Mouse (Mus musculus) gonadal fat pad, adult 2 months (tissue): ENCODE results near the gene Gm4070. TPM values are rescaled to one million over a fixed set of nuclear protein-coding genes. Genes with fewer than 3 reads are reported as not detected.
"Not testable (repeated sequence)": the region's sequence is repeated elsewhere in the genome, so short reads cannot be mapped to it uniquely, and the experiment has no call there.

Source experiments
- DNase-seq: peaks from one replicate; pipeline ENCODE4 v3.0.0-alpha.2; 2012; ENCODE audit warnings: low read depth
- polyA plus RNA-seq: library from polyadenylated mRNA; depleted of rRNA; stranded (reverse); fragments of >200 nt; gene quantifications from 2 replicates; pipeline ENCODE4 v1.2.3, GENCODE M21; 2012; rRNA removed

Gene Gm4070
- 5.2 and 5.4 TPM in 2 replicates for polyA plus RNA-seq

- not testable (repeated sequence) for DNase-seq
Measured at GRCm38 (mm10) chr7:105953812-105954211, at the start of gene Gm4070. TSS of gene Gm4070 (minus strand) at chr7:105953967.

DNA sequence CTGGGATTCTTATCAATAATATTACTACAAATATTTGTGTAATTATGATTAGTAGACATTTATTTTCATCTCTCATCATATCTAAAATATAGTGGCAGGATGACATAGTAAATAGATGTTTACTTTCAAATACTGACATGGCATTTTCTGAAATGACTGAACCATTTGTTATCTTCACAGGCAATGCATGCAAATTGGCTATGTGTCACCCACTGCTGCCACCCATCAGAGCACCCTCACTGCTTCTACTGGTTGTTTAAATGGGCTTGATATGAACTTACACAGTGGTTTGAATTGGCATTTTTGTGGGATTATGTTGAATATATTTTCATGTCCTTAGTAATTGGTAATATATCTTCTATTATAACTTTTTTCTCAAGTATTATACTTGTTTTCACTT lies 773 bp upstream of the Gm4070 start:
- DNase-seq, result not testable (repeated sequence)

DNA sequence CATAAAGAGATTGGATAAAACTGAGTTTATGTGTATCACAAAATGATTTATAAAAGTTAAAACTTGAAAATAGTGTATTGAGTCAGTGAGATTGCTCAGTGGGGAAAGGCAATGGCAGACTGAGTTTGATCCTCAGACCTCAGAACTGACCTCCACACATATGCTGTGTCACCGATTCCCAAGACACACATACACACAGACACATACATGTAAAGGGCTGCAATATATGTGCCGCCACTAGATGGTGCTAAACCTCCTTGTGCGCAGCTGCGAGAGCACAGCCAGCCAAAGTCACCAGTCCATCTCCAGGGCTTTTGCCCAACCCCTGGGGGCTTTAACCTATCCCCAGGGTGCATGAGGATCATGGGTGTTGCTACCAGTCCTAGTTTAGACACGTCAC lies 1.4 kb downstream of the Gm4070 start:
- not testable (repeated sequence) for DNase-seq

DNA sequence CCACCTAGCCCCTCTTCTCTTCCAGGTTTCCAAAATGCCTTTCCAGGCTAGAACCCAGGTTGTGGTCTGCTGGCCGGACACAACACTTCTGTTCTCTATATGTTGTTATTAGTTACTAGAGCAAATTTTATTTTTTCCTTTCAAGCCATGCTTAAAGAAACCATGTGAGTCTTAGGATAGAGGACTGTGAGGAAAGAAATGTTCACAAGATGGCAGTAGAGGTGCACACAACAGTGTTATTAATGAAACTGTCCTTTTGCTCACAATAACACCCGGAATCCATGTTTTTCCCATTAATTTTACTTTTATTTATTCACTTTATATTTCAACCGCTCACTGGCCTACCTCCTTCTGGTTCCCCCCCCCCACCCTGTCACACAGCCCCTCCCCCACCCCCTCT lies 8.5 kb downstream of the Gm4070 start:
- DNase-seq, result not testable (repeated sequence)

GRCm38 (mm10) chr7:105932132-105932531 lies 21.6 kb downstream of the Gm4070 start:
- DNase-seq, result not testable (repeated sequence)

DNA sequence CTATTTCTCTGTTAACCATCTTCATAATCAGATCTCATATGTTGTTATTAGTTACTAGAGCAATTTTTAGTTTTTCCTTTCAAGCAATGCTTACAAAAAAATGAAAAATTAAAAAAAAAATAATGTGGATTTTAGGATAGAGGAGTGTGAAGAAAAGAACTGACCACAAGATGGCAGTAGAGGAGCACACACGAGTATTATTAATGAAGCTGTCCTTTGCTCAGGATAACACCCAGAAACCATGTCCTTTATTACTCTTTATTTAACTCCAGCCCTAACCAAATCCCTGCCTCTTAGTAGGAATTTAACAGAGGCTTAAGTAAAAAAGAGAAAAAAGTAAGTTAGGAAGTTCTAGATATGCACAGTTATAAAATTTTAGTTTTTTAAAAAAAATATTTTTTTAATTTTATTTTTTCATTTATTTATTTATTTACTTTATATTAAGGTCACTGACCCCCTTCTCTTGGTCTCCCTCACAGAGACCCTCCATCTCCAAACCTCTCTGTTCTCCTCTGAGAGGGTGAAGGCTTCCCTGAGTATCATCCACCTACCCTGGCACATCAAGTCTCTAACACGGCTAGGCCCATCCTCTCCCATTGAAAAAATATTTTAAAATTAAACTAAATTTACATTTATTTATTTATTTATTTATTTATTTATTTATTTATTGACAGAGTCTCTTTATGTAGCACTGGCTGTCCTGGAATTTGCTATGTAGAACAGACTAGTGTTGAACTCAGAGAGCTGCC lies 70.0 kb downstream of the Gm4070 start:
- not testable (repeated sequence) for DNase-seq

- not testable (repeated sequence) for DNase-seq
Measured at GRCm38 (mm10) chr7:105879717-105880484, 73.9 kb downstream of the Gm4070 start.

DNA sequence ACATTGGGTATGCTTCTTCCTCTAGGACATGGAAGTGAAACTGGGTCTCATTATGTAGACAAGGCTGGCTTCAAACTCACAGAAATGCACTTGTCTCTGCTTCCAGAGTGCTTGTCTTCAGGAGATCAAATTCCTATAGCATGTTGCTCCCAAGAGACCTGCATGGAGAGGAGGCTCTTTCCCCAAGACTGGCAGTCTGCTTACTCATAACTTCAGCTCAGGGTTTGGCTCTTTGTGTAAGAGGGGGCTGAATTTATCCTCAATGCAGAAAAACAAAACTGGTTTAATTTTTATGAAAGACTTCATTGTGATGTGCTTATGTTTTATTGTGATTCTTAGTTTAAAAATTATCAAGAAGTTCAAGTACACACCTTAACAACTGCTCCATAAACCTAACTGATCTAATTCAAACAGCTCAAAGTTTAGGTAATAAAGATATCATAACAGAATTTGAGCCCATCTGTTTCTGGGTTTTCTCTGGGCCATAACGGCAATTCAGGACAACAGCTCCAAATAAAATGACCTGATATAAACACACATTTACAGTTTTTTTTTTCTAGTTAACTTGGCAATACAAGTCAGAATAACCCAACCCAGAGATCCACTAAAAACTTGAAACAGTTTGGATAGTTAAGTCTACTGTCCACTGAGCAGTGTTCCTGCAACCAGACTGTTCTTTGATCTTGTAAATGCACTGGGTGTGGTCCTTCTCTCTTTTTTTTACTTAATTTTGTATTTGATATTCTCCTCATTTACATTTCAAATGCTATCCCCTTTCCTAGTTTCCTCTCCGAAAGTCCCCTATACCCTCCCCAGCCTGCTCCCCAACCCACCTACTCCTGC lies 97.8 kb downstream of the Gm4070 start:
- not testable (repeated sequence) for DNase-seq

Other genes with a start within 250 kb of the Gm4070 start
- gene Ilk, start 217.4 kb downstream of the Gm4070 start, polyA plus RNA-seq, result 233 and 256 TPM in 2 replicates
- gene Rrp8, start 216.6 kb downstream of the Gm4070 start, polyA plus RNA-seq, result 13.1 and 14.3 TPM in 2 replicates
- gene Taf10, start 209.6 kb downstream of the Gm4070 start, polyA plus RNA-seq, result 426 and 440 TPM in 2 replicates
- gene Tpp1, start 201.7 kb downstream of the Gm4070 start, polyA plus RNA-seq, result 122 and 170 TPM in 2 replicates
- 5.8 and 7.3 TPM in 2 replicates for gene Dchs1, start 166.3 kb downstream of the Gm4070 start, polyA plus RNA-seq
- 306 and 351 TPM in 2 replicates for gene Mrpl17, start 142.9 kb downstream of the Gm4070 start, polyA plus RNA-seq